Comparison of ENCODE assay signal across 8 mouse cellular contexts in the genomic region with DNA sequence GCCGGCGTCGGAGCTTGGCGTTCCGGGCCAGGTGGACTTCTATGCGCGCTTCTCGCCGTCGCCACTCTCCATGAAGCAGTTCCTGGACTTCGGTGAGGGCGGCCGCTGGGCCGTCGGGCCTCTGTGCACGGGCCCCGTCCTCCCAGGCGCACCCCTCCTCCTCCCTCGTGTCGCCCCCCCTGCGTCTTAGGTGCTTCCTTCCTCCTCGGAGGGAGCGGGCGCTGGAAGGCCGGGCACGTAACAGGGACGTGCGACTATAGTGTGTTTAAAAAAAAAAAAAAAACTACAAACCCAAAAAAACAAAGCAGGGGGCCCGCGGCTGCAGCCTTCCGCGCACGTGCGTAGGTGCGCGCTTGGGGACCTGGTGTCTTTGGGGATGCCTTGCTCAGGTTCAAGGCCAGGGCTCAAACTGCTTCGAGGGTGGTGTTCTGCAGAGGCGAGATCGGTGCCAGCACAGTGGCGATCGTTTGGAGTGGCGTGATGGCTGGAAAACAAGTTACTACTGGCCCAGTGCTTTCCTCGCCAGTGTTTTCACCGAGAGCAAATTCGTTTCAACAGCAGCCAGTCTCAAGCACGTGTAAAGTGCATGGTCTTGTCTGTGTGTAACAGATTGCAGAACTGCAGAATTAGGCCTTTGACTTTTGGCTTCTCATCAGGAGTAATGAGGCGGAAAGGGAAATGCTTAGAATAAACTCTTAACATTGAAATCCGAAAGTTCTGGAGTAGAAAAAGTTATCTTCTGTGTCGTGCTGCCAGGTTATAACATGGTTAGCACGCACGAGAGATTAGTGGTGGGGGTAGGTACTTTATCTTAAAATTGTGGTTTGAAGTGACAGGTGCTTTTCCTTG. TPM values are rescaled to one million over a fixed set of nuclear protein-coding genes. Genes with fewer than 3 reads are reported as not detected.
A peak's percentile ranks its signal among the peaks of the same experiment; 100 is the strongest.
DNase-seq lines count a peak whose midpoint lies in the region; ATAC-seq lines count a peak whose summit lies in the region.

No protein-coding gene starts in this region.

- ATAC-seq in erythroblast, adult 5-6 weeks (replicated peaks; ENCODE audit: low FRiP score, poor library complexity, severe bottlenecking): peak; percentile 38; the same call in 1 of the 2 replicates

- DNase-seq in adrenal gland, adult (ENCODE audit: inconsistent age in 2 of 2, low spot score in 1 of 2): peak; percentile 52 to 82
- DNase-seq in adrenal gland, postnatal 4 days (ENCODE audit: low spot score in 2 of 2): no peak
- DNase-seq in ZHBTc4 (ENCODE audit: low read depth, low spot score): peak; percentile 72
- peak; percentile 47 to 62 for DNase-seq in heart, postnatal 10 days
- DNase-seq in kidney, postnatal 36 days: peak; percentile 66 to 86
- DNase-seq in lung, postnatal 14 days: peak; percentile 40
- peak; percentile 28 for DNase-seq in right cerebral cortex, postnatal 25 days

- intact Hi-C loops in heart, postnatal 10 days (cut with DNase I): no loop called here

RNA-seq across cellular contexts. Expression of a gene that starts 0.7 kb away (rescaled TPM):
- total RNA-seq in adrenal gland, postnatal 4 days (2021): 10 to 100 TPM; 47.4 to 60.1 TPM
- 3.8 and 8.1 TPM in 2 replicates for total RNA-seq in erythroblast, adult 5-6 weeks (2015; ENCODE audit: low replicate concordance)
- total RNA-seq in erythroblast, adult 5-6 weeks (2017; ENCODE audit: low replicate concordance): 6.4 and 8.1 TPM in 2 replicates
- total RNA-seq in heart, postnatal 10 days (2021): 100 to 1,000 TPM; 119 to 149 TPM

Comparison
In these comparisons a context has a peak if more than half of its experiments do, and no peak if none do; other contexts are left out.
1. DNase-seq: peak in adrenal gland, adult (2 of 2), ZHBTc4 (single experiment), heart, postnatal 10 days (2 of 2), kidney, postnatal 36 days (2 of 2), lung, postnatal 14 days (single experiment) and right cerebral cortex, postnatal 25 days (single experiment); none in adrenal gland, postnatal 4 days (0 of 2).
2. RNA of a gene that starts 0.7 kb away (total RNA-seq): 119 to 149 TPM in heart, postnatal 10 days and 47.4 to 60.1 TPM in adrenal gland, postnatal 4 days; 3.8 to 8.1 TPM in erythroblast, adult 5-6 weeks; every median in the first group is over 4 times any median in the second.